Mouse (Mus musculus): Measurements from ENCODE around the gene P2ry14. TPM values are rescaled to one million over a fixed set of nuclear protein-coding genes. Genes with fewer than 3 reads are reported as not detected.
"Not testable (repeated sequence)": the region's sequence is repeated elsewhere in the genome, so short reads cannot be mapped to it uniquely, and the experiment has no call there.

Gene P2ry14
- polyA plus RNA-seq, 1 experiment from 2014 or later, result 2.3 TPM

- H3K4me1 ChIP-seq, result no peaks in the 10 kb centered on the region
- no peak overlapping the region for H3K4me3 ChIP-seq (replicated peaks)
- no peak overlapping the region for H3K9ac ChIP-seq
- H3K27me3 ChIP-seq, result no peaks in the 10 kb centered on the region
- no peak overlapping the region for H3K27ac ChIP-seq (replicated peaks)
- no peaks in the 10 kb centered on the region for H3K36me3 ChIP-seq
- ATAC-seq (ENCODE audit: insufficient number of reproducible peaks, low FRiP score, low TSS enrichment, low read depth), result no peak
- no peak overlapping the region for H3K4me2 ChIP-seq (replicated peaks)
- WGBS, result 57% methylated on average over 5 of the region's 5 CpGs
- no peaks in the 10 kb centered on the region for H3K9me3 ChIP-seq (replicated peaks)
Measured at GRCm38 (mm10) chr3:59145194-59145593, 8.2 kb downstream of the P2ry14 start.

DNA sequence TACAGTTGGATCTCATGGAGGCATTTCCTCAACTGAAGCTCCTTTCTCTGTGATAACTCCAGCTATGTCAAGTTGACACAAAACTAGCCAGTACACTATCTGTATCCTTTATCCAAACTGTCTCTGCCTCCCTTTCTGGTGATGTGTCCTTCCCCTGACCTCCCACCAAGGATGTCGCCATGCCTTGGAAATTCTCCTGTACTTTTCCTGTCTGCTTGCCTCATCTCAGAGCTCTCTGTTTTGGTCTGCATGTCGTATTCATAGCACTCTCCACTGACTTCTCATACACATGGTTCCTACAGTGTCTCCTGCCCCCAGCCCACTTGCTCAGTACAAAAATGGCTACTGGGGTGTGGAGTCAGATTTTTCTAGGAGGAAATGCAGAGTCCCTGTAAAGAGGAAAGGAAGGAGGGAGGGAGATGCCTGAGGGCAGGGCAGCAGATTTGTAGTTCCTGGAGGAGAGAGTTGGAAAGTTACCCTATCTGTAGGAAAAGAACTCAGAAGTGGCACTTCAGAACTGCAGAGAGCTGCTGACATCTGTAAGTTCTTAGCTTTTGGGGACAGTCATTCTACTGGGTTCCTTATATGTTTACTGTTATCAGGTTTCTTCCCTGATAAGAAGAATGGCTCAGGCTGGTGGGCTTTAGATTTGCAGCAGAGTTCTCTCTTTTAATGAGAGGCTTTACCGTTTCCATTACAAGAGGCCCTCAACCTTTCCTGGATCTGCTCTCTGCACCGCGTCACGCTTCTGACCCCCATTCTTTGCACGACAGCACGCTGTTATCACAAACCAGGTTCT is 11.7 kb downstream of the P2ry14 start:
- 78% methylated on average over 8 of the region's 8 CpGs for WGBS
- Histone ChIP-seq H3K9ac (no peak overlapping the region), H3K36me3 (no peaks in the 10 kb centered on the region), H3K4me2 (replicated peaks) (no peak overlapping the region), H3K4me3 (replicated peaks) (no peak overlapping the region), H3K4me1 (no peaks in the 10 kb centered on the region), H3K9me3 (replicated peaks) (no peaks in the 10 kb centered on the region), H3K27me3 (no peaks in the 10 kb centered on the region), H3K27ac (replicated peaks) (no peak overlapping the region)
- no peak for ATAC-seq (ENCODE audit: insufficient number of reproducible peaks, low FRiP score, low TSS enrichment, low read depth)

DNA sequence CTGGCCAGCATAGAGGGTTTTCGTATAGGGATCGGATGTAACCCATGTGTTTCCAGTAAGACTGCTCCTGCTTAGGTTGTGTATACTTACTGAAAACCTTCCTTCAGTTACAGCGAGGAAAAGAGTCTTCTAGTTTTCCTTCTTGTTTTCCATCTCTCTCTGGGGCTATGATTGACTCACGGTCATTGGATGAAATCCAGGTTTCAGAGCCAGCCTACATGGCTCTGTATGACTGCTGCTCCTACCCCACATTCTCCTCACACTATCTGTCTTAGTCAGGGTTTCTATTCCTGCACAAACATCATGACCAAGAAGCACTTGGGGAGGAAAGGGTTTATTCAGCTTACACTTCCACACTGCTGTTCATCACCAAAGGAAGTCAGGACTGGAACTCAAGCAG is 12.5 kb downstream of the P2ry14 start:
- 73% methylated on average over 4 of the region's 4 CpGs for WGBS
- H3K27me3 ChIP-seq; H3K4me1 ChIP-seq; ATAC-seq (ENCODE audit: insufficient number of reproducible peaks, low FRiP score, low TSS enrichment, low read depth); H3K36me3 ChIP-seq; H3K9me3 ChIP-seq (replicated peaks); H3K9ac ChIP-seq; H3K27ac ChIP-seq (replicated peaks); H3K4me2 ChIP-seq (replicated peaks); H3K4me3 ChIP-seq (replicated peaks): not testable (repeated sequence)

GRCm38 (mm10) chr3:59140115-59140514 is 13.3 kb downstream of the P2ry14 start:
- H3K27ac ChIP-seq (replicated peaks), result no peak overlapping the region

GRCm38 (mm10) chr3:59139651-59140051 is 13.8 kb downstream of the P2ry14 start:
- Histone ChIP-seq H3K27ac (replicated peaks) (no peak overlapping the region), H3K9me3 (replicated peaks) (no peaks in the 10 kb centered on the region), H3K27me3 (no peaks in the 10 kb centered on the region), H3K9ac (no peak overlapping the region), H3K4me3 (replicated peaks) (no peak overlapping the region), H3K4me1 (no peaks in the 10 kb centered on the region), H3K4me2 (replicated peaks) (no peak overlapping the region), H3K36me3 (no peaks in the 10 kb centered on the region)
- no peak for ATAC-seq (ENCODE audit: insufficient number of reproducible peaks, low FRiP score, low TSS enrichment, low read depth)

More at GRCm38 (mm10) chr3:59140115-59140514, 13.3 kb downstream of the P2ry14 start:
- H3K36me3 ChIP-seq, result no peaks in the 10 kb centered on the region
- no peaks in the 10 kb centered on the region for H3K27me3 ChIP-seq
- no peak for ATAC-seq (ENCODE audit: insufficient number of reproducible peaks, low FRiP score, low TSS enrichment, low read depth)
- 80% methylated on average over 2 of the region's 2 CpGs for WGBS
- H3K4me1 ChIP-seq, result no peaks in the 10 kb centered on the region
- H3K4me3 ChIP-seq (replicated peaks), result no peak overlapping the region
- no peaks in the 10 kb centered on the region for H3K9me3 ChIP-seq (replicated peaks)
- H3K4me2 ChIP-seq (replicated peaks), result no peak overlapping the region
- H3K9ac ChIP-seq, result no peak overlapping the region

GRCm38 (mm10) chr3:59138946-59139468 is 14.4 kb downstream of the P2ry14 start:
- WGBS, result 79% methylated on average over 12 of the region's 12 CpGs

GRCm38 (mm10) chr3:59135911-59136653 is 17.3 kb downstream of the P2ry14 start:
- Histone ChIP-seq H3K4me2 (replicated peaks) (no peak overlapping the region), H3K36me3 (no peaks in the 10 kb centered on the region), H3K4me1 (no peaks in the 10 kb centered on the region; the same call in 1 of the 2 replicates), H3K4me3 (replicated peaks) (no peak overlapping the region), H3K27ac (replicated peaks) (no peak overlapping the region), H3K9ac (no peak overlapping the region), H3K27me3 (no peaks in the 10 kb centered on the region), H3K9me3 (replicated peaks) (no peaks in the 10 kb centered on the region)
- WGBS, result 73% methylated on average over 5 of the region's 5 CpGs
- no peak for ATAC-seq (ENCODE audit: insufficient number of reproducible peaks, low FRiP score, low TSS enrichment, low read depth)

More at GRCm38 (mm10) chr3:59138946-59139468, 14.4 kb downstream of the P2ry14 start:
- no peaks in the 10 kb centered on the region for H3K36me3 ChIP-seq
- no peak overlapping the region for H3K4me3 ChIP-seq (replicated peaks)
- H3K9me3 ChIP-seq (replicated peaks), result no peaks in the 10 kb centered on the region
- H3K4me1 ChIP-seq, result no peaks in the 10 kb centered on the region
- H3K27ac ChIP-seq (replicated peaks), result no peak overlapping the region
- no peaks in the 10 kb centered on the region for H3K27me3 ChIP-seq
- H3K9ac ChIP-seq, result no peak overlapping the region
- H3K4me2 ChIP-seq (replicated peaks), result no peak overlapping the region
- ATAC-seq (ENCODE audit: insufficient number of reproducible peaks, low FRiP score, low TSS enrichment, low read depth), result no peak

GRCm38 (mm10) chr3:59133189-59133588 is 20.2 kb downstream of the P2ry14 start:
- no peak for ATAC-seq (ENCODE audit: insufficient number of reproducible peaks, low FRiP score, low TSS enrichment, low read depth)
- Histone ChIP-seq H3K36me3 (no peaks in the 10 kb centered on the region), H3K9me3 (replicated peaks) (no peaks in the 10 kb centered on the region), H3K4me1 (peaks cover 6% of the 10 kb centered on the region; the same call in 1 of the 2 replicates), H3K4me3 (replicated peaks) (no peak overlapping the region), H3K9ac (no peak overlapping the region), H3K27ac (replicated peaks) (no peak overlapping the region), H3K27me3 (no peaks in the 10 kb centered on the region), H3K4me2 (replicated peaks) (no peak overlapping the region)
- 76% methylated on average over 5 of the region's 5 CpGs for WGBS

DNA sequence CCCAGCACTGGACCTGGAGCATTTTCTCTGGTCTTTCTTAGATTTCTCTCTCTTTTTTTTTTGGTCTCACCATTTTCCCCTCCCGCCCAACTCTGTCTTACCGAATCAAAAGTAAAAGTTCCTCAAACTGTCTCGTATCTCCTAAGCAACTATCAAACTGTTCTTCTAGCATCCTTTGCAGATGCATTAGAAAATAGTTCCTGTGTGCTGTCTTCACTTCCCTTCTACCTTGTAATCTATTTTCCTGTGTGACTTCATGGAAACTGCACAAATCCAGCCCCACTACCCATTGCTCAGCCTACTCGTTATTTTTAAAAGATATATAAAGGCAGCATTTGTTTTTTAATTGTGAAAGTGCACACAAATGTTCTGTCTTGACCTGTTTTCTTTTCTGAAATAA is 21.5 kb downstream of the P2ry14 start:
- Histone ChIP-seq H3K27me3 (no peaks in the 10 kb centered on the region), H3K27ac (replicated peaks) (no peak overlapping the region), H3K4me1 (peaks cover 6% of the 10 kb centered on the region; the same call in 1 of the 2 replicates), H3K4me2 (replicated peaks) (no peak overlapping the region), H3K4me3 (replicated peaks) (no peak overlapping the region), H3K36me3 (no peaks in the 10 kb centered on the region), H3K9ac (no peak overlapping the region), H3K9me3 (replicated peaks) (no peaks in the 10 kb centered on the region)
- no peak for ATAC-seq (ENCODE audit: insufficient number of reproducible peaks, low FRiP score, low TSS enrichment, low read depth)
- WGBS, result 87% methylated on average over 4 of the region's 4 CpGs

GRCm38 (mm10) chr3:59131081-59131480 is 22.3 kb downstream of the P2ry14 start:
- H3K4me1 ChIP-seq, result peaks cover 6% of the 10 kb centered on the region; the same call in 1 of the 2 replicates
- no peaks in the 10 kb centered on the region for H3K36me3 ChIP-seq
- H3K9me3 ChIP-seq (replicated peaks), result no peaks in the 10 kb centered on the region
- ATAC-seq (ENCODE audit: insufficient number of reproducible peaks, low FRiP score, low TSS enrichment, low read depth), result no peak
- no peaks in the 10 kb centered on the region for H3K27me3 ChIP-seq
- H3K27ac ChIP-seq (replicated peaks), result no peak overlapping the region
- H3K9ac ChIP-seq, result no peak overlapping the region
- H3K4me2 ChIP-seq (replicated peaks), result no peak overlapping the region
- WGBS, result 28% methylated on average over 4 of the region's 4 CpGs
- no peak overlapping the region for H3K4me3 ChIP-seq (replicated peaks)

DNA sequence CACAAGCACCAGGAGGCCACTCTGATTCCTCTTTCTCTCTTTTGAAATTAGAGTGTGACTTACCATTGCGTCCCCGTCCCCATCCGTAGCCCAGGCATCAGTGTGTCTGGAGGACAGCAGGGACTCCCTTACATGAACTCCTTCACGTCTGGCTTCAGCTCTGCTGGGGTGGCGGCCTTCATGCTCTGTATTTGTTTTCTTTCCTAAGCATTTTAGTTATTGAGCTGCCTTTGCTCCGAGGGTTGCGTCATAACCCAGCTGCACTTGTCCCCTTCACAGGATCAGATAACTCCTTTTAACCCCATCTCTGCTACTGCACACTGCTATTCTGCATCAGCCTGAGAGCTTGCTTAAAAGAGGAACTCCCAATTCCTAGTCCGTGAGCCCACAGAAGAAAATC is 23.0 kb downstream of the P2ry14 start:
- Histone ChIP-seq H3K4me3 (replicated peaks) (no peak overlapping the region), H3K27me3 (no peaks in the 10 kb centered on the region), H3K4me1 (peaks cover 6% of the 10 kb centered on the region; the same call in 1 of the 2 replicates), H3K27ac (replicated peaks) (no peak overlapping the region), H3K9ac (no peak overlapping the region), H3K36me3 (no peaks in the 10 kb centered on the region), H3K4me2 (replicated peaks) (no peak overlapping the region), H3K9me3 (replicated peaks) (no peaks in the 10 kb centered on the region)
- ATAC-seq (ENCODE audit: insufficient number of reproducible peaks, low FRiP score, low TSS enrichment, low read depth), result no peak
- 45% methylated on average over 8 of the region's 8 CpGs for WGBS
